Mouse (Mus musculus): Measurements from ENCODE around the gene Gstm6. TPM values are rescaled to one million over a fixed set of nuclear protein-coding genes. Genes with fewer than 3 reads are reported as not detected.

Gstm6 gene
- total RNA-seq, 2 experiments from 2014 or later: 0.22 TPM; not detected in 1

DNA sequence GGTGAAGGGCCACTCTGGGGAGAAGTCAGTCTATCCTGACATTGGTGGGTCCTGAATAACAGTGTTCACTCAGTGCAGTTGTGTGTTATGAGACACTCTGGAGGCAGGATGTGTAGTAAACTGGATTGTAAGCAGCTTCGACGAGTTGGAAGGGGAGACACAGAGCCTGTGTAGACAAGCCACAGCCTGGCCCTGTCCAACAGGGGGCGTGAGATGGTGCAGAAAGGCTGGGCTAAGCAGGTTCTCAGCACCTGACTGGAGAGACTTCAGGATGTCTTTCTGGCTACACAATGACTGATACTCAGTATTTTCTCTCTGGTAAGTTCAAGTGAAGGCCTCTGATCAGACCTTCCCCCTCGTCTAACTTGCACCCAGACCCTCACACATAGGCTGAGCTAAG is 2.2 kb upstream of the Gstm6 start:
- no peak for ATAC-seq (replicated peaks; ENCODE audit: poor library complexity)

DNA sequence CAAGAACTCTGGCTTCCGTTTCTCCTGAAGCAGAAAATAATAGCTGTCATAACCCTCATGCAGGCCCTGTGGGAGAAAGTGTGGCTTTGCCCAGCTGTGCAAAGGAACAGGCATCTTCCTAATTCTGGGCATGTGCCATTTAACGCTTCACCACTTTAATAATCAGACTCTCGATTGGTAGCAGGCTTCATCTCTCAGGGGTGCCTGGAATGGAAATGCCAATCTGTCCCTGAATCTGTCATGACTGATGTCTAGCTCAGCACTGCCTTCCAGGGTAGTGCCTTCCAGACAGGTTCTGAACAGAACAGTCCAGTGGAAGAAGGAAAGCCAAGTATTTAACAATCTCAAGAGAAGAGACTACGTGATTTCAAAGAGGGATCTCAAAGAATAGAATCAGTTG is 2.3 kb downstream of the Gstm6 start:
- ATAC-seq (replicated peaks; ENCODE audit: poor library complexity): no peak

DNA sequence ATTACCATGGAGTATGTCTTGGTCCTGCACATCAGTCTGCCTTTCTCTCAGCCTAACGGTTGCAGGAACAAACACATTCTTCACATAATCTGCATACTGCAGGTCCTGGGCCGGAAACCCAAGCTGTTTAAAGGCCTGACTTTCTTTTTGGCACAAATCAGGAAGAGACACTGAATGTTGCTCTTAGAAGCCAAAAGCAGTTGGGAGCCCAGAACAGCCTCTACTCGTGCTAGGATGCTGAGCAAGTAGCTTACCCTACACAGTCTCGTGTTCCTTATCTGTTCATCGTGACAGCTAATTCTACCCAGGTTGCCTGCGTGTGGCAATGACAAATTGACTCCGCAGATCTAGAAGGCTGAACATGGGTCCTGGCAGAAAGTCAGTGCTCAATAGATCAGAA is 3.0 kb downstream of the Gstm6 start:
- no peak for ATAC-seq (replicated peaks; ENCODE audit: poor library complexity)

DNA sequence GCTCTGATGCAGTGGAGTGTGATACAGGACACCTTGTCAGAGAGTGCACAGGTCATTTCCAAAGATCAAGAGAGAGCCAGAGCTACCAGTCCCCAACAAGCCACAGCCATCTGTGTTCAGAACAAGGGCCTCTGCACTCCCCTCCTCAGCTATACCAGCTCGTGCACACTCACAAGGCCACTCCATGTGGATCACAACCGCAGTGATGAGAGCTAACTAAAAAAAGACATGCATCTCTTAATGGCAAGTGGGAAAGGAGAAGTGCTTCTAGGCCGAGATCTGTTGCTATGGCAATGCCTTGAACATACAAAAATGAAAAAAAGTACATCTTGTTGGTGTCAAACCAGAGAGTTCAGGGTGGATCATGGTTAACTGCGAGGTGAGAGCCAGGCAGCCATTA is 3.7 kb downstream of the Gstm6 start:
- peak; percentile 61 for ATAC-seq (replicated peaks; ENCODE audit: poor library complexity)

DNA sequence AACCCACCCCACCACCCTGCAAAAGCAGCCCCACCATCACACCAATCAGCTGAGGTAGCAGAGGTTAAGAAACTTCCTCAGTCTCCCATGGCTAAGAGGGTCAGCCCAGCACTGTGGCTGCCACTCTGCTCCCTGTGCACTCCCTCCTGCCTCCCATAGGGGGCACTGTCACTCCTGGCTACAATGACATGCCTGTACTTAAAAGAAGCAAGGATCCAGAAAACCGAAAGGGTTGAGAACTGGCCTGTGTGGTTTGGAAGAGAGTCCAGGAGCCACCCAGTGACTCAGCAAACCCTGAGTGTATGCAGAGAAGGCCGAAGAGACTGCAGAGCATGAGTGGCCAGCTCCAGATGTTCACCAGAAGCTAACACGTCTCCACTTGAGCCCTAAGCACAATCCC is 4.1 kb downstream of the Gstm6 start:
- ATAC-seq (replicated peaks; ENCODE audit: poor library complexity): peak; percentile 95

DNA sequence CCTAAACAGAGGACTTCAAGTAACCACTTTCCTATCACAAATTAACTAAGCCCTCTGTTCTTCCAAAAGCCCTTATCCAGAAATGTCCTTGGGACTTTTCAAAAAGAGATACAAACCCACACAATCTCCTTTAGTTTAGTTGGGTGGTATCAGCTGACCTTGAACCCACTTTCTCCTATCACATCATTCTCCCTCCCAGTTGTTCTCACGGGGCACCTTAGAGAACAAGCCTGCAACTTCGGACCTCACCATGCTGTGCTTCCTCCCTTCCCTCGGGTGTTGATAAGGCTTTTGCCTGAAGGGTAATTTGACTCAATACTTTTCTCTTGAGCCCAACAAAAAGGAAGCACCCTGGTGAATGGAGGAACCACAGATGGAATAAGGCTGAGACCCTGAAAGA is 7.7 kb downstream of the Gstm6 start:
- no peak for ATAC-seq (replicated peaks; ENCODE audit: poor library complexity)

DNA sequence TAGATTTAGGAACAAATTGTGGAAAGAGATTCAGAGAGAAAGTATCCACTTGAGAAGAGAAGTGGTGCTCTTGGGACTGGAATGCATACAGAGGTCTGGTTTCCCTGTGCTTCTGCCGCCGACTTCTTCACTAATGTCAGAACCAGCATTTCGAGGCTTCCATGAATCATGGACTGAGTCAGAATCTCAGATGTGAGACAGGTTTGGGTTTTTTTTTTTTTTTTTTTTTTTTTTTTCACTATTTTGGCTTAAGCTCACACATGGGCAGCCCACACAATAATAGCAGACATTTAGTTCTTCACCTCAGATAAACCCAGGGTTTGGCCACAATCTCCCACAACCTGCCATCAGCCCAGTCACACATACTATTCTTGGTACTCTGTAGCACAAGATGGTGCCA is 8.3 kb downstream of the Gstm6 start:
- ATAC-seq (replicated peaks; ENCODE audit: poor library complexity): no peak

DNA sequence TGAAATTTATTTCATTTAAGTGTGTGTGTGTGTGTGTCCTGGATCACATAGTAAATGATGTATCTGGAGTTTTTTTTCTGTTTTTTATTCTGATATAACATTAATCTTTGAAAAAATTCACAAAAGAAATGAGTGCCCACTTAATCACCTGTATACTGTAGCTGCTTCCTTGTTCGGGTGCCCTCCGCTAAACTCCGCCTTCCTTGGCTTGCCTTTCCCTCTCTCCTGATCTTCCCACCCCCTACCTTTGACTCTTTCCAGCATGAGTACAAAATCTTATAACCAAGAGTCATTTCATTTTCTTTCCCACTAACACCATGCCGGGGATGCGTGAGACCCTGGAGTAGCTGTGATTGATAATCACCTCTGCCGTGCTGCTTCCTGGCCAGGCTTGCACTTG is 11.4 kb downstream of the Gstm6 start:
- ATAC-seq (replicated peaks; ENCODE audit: poor library complexity): no peak

DNA sequence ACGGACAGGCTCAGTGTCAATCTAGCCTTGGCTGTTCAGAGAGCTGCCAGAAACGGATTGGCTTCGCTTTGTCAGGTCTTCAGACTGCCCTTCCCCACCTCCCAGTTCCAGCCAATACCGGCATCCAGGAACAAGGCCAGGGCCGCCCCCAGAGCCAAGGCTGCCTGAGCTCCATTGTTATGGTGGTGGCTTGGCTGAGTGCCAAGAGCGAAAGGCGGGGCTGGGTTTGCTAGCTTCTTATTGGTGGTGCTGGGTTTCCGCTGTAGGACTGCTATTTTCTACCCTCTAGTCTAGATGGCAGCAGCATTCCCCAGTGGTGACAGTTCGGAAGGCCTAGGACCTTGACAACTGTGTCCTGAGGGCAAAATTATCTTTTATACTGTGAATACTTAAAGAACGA is 11.9 kb downstream of the Gstm6 start, which contains the start of gene Gstm7:
Gene Gstm7, minus strand, starts transcription at position 148 of the 400 bp plus-strand sequence.
- ATAC-seq (replicated peaks; ENCODE audit: poor library complexity): peak; percentile 97

DNA sequence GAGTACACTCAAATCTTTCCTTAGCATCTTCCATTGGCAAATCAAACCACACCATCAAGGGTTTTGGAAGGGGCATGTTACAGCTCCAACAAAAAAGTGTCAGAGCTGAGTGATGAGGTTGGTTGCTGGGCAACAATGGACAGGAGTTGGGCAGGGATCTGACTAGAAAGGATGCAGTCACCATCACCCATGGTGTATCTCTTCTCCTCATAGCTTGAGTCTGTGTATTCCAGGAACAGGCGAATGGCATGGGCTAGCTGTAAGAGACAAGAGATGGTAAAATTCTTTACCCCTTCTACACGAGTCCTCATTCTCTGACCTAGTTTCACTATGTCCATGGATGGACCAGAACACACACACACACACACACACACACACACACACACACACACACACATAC is 12.4 kb downstream of the Gstm6 start:
- ATAC-seq (replicated peaks; ENCODE audit: poor library complexity): no peak

DNA sequence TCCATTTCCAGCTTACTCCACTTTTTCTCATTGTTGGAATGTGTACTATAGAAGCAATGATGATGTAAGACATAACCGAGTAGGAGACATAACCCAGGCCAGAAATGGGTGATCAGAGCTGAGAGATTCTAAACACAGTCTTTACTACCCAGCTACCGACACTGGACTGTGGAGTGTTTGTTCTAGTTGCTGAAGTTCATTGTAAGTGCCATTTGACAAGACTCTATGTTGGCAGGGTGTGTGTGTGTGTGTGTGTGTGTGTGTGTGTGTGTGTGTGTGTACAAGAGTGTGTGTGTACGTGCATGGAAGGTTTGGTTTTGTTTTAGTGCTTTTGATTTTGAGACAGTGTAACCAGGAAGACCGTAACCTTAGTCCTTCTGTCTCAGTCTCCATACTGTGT is 13.8 kb downstream of the Gstm6 start:
- no peak for ATAC-seq (replicated peaks; ENCODE audit: poor library complexity)

DNA sequence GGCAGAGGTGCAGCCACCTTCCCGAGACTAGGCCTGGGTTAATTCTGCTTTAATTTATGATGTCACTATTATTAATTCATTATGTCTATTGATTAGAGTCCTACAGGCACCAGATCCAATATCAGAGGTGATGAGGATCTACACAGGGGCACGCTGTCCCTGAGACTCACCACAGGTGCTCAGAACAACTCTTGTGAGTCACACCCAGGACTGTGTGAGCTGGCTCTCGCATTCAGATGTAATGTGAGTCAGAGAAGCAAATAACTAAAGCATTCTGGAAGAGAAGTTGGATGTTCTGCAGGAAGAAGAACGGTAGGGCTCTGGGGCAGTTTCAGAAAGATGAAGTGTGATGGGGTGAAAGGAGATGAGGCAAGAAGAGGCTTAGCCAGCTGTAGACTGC is 14.3 kb downstream of the Gstm6 start:
- no peak for ATAC-seq (replicated peaks; ENCODE audit: poor library complexity)

DNA sequence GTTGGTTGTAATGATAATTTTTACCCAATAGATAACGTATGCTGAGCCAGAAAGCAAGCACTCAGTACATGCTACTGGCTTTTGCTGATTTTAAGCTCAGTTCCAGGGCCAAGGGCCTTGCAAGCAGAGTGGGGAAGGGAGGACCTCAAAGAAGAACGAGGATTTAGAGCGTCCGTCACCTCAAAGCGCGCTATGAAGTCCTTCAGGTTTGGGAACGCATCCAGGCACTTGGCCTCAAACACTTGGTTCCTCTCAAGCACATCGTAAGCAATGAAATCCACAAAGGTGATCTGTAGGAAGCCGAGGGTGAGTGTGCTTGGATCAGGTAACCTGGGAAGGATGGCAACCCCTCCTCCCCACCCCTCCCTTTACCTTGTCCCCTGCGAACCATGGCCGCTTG is 14.9 kb downstream of the Gstm6 start:
- no peak for ATAC-seq (replicated peaks; ENCODE audit: poor library complexity)

DNA sequence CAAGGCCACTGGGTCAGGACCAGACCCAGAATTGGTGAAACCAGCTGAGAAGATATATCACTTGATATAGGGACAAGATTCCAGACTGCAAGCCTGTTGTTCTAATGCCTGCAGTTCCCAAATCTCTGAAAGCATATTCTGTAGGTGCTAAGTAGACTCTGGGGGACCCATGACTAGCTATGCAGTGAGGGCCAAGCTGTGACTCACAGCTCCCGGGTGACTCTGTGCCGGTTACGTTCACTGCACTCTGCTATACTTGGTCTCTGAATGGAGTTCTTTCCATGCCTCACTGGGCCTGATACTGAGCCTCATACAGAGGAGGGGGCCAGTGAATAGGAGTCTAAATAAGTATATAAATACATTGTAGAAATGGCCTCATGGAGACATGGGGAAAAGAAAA is 15.7 kb downstream of the Gstm6 start:
- no peak for ATAC-seq (replicated peaks; ENCODE audit: poor library complexity)

DNA sequence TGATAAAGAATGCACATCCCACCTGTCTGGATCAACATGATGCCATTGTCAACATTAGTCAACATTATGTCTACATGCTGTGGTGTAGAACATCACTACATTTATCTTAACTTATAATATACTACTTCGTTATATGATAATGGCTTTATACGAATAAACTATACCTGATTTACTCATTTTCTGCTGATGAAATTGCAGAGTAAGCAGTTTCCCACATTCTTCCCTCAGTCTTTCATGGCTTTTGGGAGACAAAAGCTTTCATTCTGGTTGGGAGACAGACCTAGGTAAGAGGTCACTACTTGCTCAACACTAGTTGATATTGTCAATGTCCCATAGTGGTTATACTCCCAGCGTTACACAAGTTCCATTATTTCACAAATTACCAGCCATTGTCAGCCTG is 18.2 kb downstream of the Gstm6 start:
- ATAC-seq (replicated peaks; ENCODE audit: poor library complexity): no peak

DNA sequence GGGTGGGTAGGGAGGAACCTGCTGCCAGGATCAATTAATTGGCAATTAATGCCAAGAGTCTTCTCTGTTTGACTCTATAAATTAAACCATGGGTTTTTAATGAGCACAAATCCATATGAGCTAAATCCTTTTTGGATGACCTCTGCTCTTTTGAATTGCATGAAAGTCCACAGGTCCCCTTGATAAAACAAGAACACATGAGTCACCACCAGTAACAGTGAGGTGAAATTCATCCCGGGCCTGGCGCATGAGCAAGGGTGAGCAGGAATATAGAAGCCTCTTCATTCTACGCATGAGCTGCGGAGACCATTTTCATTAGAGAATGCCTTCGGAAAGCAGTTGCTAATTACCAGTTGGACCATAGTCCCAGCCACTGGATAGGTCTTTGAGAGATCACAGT is 23.2 kb downstream of the Gstm6 start:
- no peak for ATAC-seq (replicated peaks; ENCODE audit: poor library complexity)

DNA sequence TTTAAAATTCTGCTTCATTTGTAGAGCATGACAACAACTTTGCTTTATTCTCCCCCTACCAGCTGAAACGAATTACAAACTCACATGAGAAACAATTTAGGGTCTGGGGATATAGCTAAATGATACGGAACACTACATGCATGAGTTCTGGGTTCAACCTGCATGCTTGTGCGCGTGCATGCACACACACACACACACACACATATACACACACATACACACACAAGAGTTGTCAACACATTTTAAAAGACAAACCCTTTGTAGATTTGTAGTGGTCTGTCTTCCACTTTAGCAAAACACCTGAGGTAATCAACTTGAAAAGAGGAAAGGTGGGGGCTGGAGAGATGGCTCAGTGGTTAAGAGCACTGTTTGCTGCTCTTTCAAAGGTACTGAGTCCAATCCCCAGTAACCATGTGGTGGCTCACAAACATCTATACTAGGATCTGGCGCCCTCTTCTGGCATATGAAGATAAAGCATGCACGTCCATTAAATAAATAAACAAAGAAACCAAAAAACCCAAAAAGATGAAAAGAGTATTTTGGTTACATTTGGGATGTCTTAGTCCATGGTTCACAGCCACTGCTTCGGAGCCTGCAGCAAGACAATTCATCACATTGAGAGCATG is 25.7 kb downstream of the Gstm6 start:
- ATAC-seq (replicated peaks; ENCODE audit: poor library complexity): peak; percentile 97

DNA sequence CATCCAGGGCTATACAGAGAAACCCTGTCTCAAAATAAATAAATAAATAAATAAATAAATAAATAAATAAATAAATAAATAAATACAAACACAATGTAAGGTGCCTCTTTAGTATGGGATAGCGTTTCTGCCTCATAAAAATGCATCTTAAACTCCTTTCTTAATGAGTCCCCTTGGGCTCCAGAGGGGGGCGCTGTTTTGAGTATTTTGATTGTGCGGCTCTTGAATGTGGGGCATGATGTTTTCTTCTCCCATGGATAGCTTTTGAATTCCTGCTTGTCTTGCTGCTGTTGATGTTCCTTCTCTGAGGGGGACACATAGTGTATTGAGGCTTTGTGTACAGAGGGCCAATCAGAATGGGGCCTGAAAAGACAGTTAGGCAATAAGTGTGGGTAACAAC is 26.5 kb downstream of the Gstm6 start:
- ATAC-seq (replicated peaks; ENCODE audit: poor library complexity): 0 out of 2 replicates have a peak, but pooled peaks have one; percentile 18

DNA sequence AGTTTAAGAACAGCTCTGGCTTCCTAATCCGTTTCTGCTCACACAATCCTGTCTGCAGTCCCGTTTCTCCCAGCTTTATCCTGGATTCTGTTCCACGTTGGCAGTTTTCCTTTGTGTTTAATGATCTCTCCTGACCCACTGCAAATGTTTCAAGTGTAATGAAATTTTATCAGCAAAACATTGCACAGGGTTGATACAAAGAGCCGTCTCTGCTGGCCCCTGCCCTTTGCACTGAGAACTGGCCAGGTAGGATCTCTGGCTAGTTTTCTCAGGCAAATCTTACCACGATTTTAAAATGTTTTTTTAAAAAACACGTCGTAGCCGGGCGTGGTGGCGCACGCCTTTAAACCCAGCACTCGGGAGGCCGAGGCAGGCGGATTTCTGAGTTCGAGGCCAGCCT is 26.9 kb downstream of the Gstm6 start:
- ATAC-seq (replicated peaks; ENCODE audit: poor library complexity): no peak

DNA sequence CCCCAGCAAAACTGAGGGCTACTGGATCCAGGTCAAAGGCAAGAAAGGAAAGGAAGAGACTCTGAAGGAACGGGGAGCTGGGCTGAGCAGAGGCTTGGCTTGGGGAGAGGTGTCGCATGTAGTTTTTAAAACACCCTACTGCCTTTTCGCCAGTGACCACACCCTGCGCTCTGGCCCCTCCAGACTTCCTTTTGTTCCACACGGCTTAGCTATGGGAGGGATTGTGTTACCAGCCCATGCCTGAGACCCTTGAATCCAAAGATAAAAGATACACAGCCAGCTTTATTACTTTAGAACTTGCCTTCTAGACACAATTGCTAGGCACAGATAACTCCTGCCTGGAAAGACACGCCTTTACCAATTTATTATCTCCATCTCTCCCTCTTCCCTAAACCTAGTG is 37.6 kb downstream of the Gstm6 start:
- peak; percentile 29; the same call in 1 of the 2 replicates for ATAC-seq (replicated peaks; ENCODE audit: poor library complexity)

DNA sequence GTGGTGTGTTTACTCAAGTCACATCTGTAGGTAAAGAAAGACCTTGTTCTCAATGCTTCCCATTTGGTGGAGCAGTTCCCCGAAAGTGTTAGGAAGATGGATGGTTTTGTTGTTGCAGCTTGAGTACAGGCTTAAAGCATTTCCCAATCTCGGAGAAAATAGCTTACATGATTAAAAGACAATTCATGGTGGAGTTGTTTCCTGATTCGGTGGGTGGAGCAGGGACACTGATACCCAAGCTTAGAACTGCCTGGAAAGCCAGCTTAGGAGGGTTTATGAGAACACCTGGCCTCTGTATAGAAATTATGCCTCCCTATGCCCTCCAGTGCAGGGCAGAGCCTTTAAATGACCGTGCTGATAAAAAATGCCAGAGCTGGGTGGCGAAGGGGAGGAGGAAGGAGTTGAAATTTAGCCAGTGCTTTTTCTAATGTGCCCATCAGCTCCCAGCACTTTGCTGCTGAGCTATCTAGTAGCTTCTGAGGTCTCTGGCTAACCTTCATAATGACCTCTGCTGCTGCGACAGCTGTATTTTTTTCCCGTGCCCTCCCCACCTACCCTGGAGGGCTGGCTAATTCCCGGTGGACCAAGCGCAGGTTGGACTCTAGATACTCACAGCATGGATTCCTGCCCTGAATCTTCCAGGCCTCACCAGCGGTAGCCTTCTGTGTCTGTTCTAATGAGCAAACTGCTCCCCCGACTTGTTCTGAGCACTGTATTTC is 42.4 kb downstream of the Gstm6 start:
- no peak for ATAC-seq (replicated peaks; ENCODE audit: poor library complexity)

DNA sequence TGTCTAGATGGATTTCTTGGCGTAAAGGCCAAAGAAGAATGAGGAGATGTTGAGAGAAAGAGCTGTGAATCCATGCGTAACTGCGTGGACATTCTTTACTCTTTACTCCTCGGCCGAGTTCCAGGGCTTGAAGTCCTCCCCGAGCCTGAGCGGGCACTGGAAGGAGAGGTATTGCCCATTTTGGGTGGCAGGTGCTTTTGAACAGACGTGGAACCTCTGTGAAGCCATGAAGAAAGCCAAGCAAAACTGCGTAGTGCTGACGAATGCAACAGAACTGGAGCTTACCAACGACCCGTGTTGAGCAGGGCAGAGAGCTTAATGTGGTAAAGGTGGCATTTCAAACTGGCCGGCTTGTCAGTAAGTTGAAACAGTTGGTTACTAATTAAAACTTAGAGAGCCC is 44.9 kb downstream of the Gstm6 start:
- no peak for ATAC-seq (replicated peaks; ENCODE audit: poor library complexity)
